Mouse (Mus musculus) intestine, embryonic 15.5 days (tissue): ENCODE data around the gene D330045A20Rik. TPM values are rescaled to one million over a fixed set of nuclear protein-coding genes. Genes with fewer than 3 reads are reported as not detected.
"Not testable (repeated sequence)": the region's sequence is repeated elsewhere in the genome, so short reads cannot be mapped to it uniquely, and the experiment has no call there.

Source experiments
- ATAC-seq: fragments of 200-750 bp; cut with Nextera tagmentation; 2 replicates; pipeline ENCODE4 v1.8.0; 2017; ENCODE audit warnings: moderate TSS enrichment, moderate library complexity
- H3K27ac ChIP-seq: fragments of 300-500 bp; sonication (generic); 2 replicates; pipeline ENCODE4 v1.5.1; 2015; ENCODE audit warnings: mild to moderate bottlenecking, inconsistent platforms
- H3K27me3 ChIP-seq: fragments of 300-500 bp; sonication (generic); replicated peaks from 2 replicates; pipeline ENCODE4 v1.6.1; 2015; ENCODE audit warnings: inconsistent platforms
- H3K36me3 ChIP-seq: fragments of 300-500 bp; sonication (generic); 2 replicates; pipeline ENCODE4 v1.6.1; 2015; ENCODE audit warnings: inconsistent platforms
- H3K4me1 ChIP-seq: fragments of 300-500 bp; sonication (generic); replicated peaks from 2 replicates; pipeline ENCODE4 v1.6.1; 2015; ENCODE audit warnings: inconsistent platforms
- H3K4me2 ChIP-seq: fragments of 300-500 bp; sonication (generic); replicated peaks from 2 replicates; pipeline ENCODE4 v1.6.1; 2015; ENCODE audit warnings: mild to moderate bottlenecking, inconsistent platforms
- H3K4me3 ChIP-seq: fragments of 300-500 bp; sonication (generic); replicated peaks from 2 replicates; pipeline ENCODE4 v1.5.1; 2015; ENCODE audit warnings: inconsistent platforms
- H3K9ac ChIP-seq: fragments of 300-500 bp; sonication (generic); 2 replicates; pipeline ENCODE4 v1.6.1; 2015; ENCODE audit warnings: inconsistent platforms
- H3K9me3 ChIP-seq: fragments of 300-500 bp; sonication (generic); 2 replicates; pipeline ENCODE4 v1.6.1; 2016; ENCODE audit warnings: inconsistent platforms
- WGBS: fragments of 180-500 bp; shearing (Covaris S2); methylation state at CpG from one replicate; pipeline ENCODE4 v1.1.7; 2015; 5-methylcytosine and 5-hydroxymethylcytosine counted together
- polyA plus RNA-seq: library from polyadenylated mRNA; unstranded; fragments of >200 nt; fragmentation: Nextera tagmentation; extraction: Ambion mirVana; gene quantifications from 2 replicates; pipeline ENCODE4 v1.2.1, GENCODE M21; 2015

The D330045A20Rik gene
- polyA plus RNA-seq, 1 experiment from 2014 or later: 4.0 TPM

- Histone ChIP-seq H3K4me2 (no peak overlapping the region), H3K4me3 (no peak overlapping the region), H3K36me3 (no peaks in the 10 kb centered on the region), H3K27me3 (no peaks in the 10 kb centered on the region), H3K27ac (no peak overlapping the region), H3K4me1 (no peaks in the 10 kb centered on the region), H3K9me3 (no peaks in the 10 kb centered on the region), H3K9ac (no peak overlapping the region)
- no peak for ATAC-seq
Observed at GRCm38 (mm10) chrX:139529678-139530077, 49.5 kb downstream of the D330045A20Rik start.

- no peak for ATAC-seq
- H3K4me1 ChIP-seq: no peaks in the 10 kb centered on the region
- no peaks in the 10 kb centered on the region for H3K27me3 ChIP-seq
- no peak overlapping the region for H3K9ac ChIP-seq
- no peaks in the 10 kb centered on the region for H3K36me3 ChIP-seq
- 73% methylated on average over 4 of the region's 4 CpGs for WGBS
- no peak overlapping the region for H3K27ac ChIP-seq
- H3K9me3 ChIP-seq: no peaks in the 10 kb centered on the region
- no peak overlapping the region for H3K4me2 ChIP-seq
- H3K4me3 ChIP-seq: no peak overlapping the region
Observed at GRCm38 (mm10) chrX:139532293-139532692, 52.1 kb downstream of the D330045A20Rik start.

DNA sequence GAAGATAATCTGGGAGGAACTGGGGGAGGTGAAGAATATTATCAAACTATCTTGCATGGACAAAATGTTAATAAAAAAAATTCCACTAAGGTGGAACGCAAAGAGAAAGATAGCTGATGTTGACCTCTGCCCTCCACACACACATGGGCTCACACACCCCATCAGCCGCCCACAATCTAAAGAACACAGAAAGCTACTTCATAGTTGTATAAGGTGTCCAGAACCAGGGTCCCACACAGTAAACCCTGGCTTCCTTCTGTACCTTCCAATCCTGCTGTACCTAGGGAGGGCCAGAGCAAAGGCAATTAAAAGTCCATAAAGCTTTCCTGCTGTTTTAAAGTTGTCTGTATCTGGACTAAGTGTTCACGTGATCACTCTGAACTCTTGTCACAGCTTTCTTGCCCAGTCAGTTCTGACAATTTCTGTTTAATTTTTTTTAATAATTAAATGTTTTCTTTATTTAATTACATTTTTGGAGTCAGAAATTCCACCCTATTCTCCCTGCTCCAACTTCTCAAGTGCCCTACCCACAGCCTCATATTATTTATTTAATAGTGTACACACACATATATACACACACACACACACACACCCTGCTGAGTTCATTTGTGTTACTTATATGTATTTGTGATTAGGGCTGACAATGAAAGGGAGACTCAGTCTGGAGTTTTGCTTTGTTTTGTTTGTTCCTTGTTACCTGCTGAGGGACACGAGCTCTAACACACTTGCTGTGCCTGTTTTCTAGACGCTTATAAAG is 57.7 kb downstream of the D330045A20Rik start:
- Histone ChIP-seq H3K9me3 (no peaks in the 10 kb centered on the region), H3K9ac (no peak overlapping the region), H3K36me3 (no peaks in the 10 kb centered on the region), H3K4me2 (no peak overlapping the region), H3K27me3 (no peaks in the 10 kb centered on the region), H3K4me1 (no peaks in the 10 kb centered on the region), H3K27ac (no peak overlapping the region), H3K4me3 (no peak overlapping the region)
- peak; percentile 65 for ATAC-seq
- WGBS: 72% methylated on average over 5 of the region's 5 CpGs

GRCm38 (mm10) chrX:139543726-139544125 is 63.6 kb downstream of the D330045A20Rik start:
- H3K36me3 ChIP-seq: no peaks in the 10 kb centered on the region
- 81% methylated on average over 7 of the region's 7 CpGs for WGBS
- no peaks in the 10 kb centered on the region for H3K4me1 ChIP-seq
- H3K27me3 ChIP-seq: no peaks in the 10 kb centered on the region
- H3K4me2 ChIP-seq: no peak overlapping the region
- no peak overlapping the region for H3K27ac ChIP-seq
- no peaks in the 10 kb centered on the region for H3K9me3 ChIP-seq
- H3K9ac ChIP-seq: no peak overlapping the region
- no peak for ATAC-seq
- H3K4me3 ChIP-seq: no peak overlapping the region

GRCm38 (mm10) chrX:139550456-139550855 is 70.3 kb downstream of the D330045A20Rik start:
- no peak for ATAC-seq
- no peak overlapping the region for H3K9ac ChIP-seq
- no peaks in the 10 kb centered on the region for H3K27me3 ChIP-seq
- H3K27ac ChIP-seq: no peak overlapping the region
- no peak overlapping the region for H3K4me3 ChIP-seq
- H3K36me3 ChIP-seq: no peaks in the 10 kb centered on the region
- no peaks in the 10 kb centered on the region for H3K9me3 ChIP-seq
- no peaks in the 10 kb centered on the region for H3K4me1 ChIP-seq
- 74% methylated on average over 5 of the region's 5 CpGs for WGBS
- no peak overlapping the region for H3K4me2 ChIP-seq

- Histone ChIP-seq H3K4me2 (no peak overlapping the region), H3K4me3 (no peak overlapping the region), H3K4me1 (no peaks in the 10 kb centered on the region), H3K27ac (no peak overlapping the region), H3K9ac (no peak overlapping the region), H3K9me3 (no peaks in the 10 kb centered on the region), H3K27me3 (no peaks in the 10 kb centered on the region), H3K36me3 (no peaks in the 10 kb centered on the region)
- 83% methylated on average over 2 of the region's 2 CpGs for WGBS
- ATAC-seq: no peak
Observed at GRCm38 (mm10) chrX:139552090-139552489, 71.9 kb downstream of the D330045A20Rik start.

DNA sequence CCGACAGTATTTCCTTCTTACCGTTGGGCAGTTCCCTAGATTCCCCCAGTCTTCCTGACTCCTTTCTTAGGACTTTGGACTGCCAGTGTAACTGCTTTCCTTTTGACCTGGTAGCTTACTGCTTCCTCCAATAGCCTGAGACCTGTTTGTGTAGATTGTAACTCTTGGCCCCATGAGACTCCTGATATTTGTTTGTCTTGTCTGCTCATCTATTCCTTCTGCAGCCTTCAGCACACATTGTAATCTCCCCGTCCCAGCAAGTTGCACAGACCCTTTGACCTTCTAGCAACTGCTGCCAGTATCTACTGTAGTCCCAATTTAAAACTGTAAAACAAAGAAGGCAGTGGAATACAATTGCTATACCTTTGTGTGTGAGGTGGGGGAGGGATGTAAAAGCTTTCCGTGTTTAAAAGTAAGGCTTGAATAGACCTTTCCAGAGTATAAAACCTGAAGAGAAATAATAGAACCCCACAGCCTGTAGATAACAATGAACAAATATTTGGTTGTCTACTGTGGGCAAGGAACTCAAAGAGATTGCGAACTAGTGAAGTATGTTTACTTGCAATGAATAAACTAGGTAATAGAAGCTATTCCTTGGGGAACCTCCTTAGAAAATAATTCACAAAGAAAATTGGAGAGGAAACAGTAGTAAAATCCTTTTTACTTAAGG is 82.2 kb downstream of the D330045A20Rik start:
- H3K9me3 ChIP-seq: no peaks in the 10 kb centered on the region
- no peak overlapping the region for H3K4me3 ChIP-seq
- peak; percentile 92 for ATAC-seq
- no peaks in the 10 kb centered on the region for H3K4me1 ChIP-seq
- H3K4me2 ChIP-seq: no peak overlapping the region
- no peak overlapping the region for H3K9ac ChIP-seq
- 0 out of 2 replicates have a peak overlapping the region, but pooled peaks have one; percentile 13 for H3K27ac ChIP-seq
- H3K36me3 ChIP-seq: no peaks in the 10 kb centered on the region
- no peaks in the 10 kb centered on the region for H3K27me3 ChIP-seq
- 60% methylated on average over 5 of the region's 5 CpGs for WGBS

DNA sequence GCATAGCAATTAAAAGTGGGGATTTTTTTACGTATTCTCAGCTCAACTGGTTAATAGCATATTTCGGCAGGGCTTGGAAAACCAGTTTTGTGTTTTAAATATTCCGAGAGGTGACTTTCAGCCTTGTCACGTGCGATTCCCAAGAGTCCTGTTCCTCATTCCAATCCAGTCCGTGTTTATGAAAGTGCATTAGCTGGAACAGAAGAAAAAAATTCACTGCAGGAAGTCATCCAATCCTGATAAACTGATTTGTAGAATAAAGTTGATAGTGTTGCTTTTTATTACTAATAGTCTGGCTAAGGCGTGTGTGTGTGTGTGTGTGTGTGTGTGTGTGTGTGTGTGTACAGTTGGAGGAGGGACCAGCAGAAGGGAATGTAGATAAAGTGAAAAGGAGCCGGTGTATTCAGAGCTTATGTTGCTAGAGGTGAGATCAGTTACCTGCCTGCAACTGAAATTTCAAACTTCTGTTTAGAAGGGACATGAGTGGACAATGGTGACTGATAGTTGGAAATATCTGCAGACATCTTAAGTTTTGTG is 82.8 kb downstream of the D330045A20Rik start, which contains the start of gene Rnf128:
TSS of gene Rnf128 (plus strand) at position 392 of the 537 bp plus-strand sequence.
- Histone ChIP-seq H3K9ac (peak within 1 kb of the TSS; percentile 20; the same call in 1 of the 2 replicates), H3K9me3 (no peaks in the 10 kb centered on the region), H3K36me3 (no peaks in the 10 kb centered on the region), H3K27me3 (no peaks in the 10 kb centered on the region), H3K4me1 (no peaks in the 10 kb centered on the region), H3K27ac (peak within 1 kb of the TSS; percentile 48; the same call in 1 of the 2 replicates), H3K4me3 (peak within 1 kb of the TSS; percentile 19), H3K4me2 (no peak within 1 kb of the TSS)
- 60% methylated on average over 8 of the region's 8 CpGs for WGBS
- peak; percentile 85 for ATAC-seq

- Histone ChIP-seq H3K27me3 (no peaks in the 10 kb centered on the region), H3K27ac (no peak overlapping the region), H3K4me2 (no peak overlapping the region), H3K4me1 (no peaks in the 10 kb centered on the region), H3K4me3 (no peak overlapping the region), H3K36me3 (no peaks in the 10 kb centered on the region), H3K9ac (no peak overlapping the region), H3K9me3 (no peaks in the 10 kb centered on the region)
- no peak for ATAC-seq
- 83% methylated on average over 3 of the region's 3 CpGs for WGBS
Observed at GRCm38 (mm10) chrX:139570054-139570453, 89.9 kb downstream of the D330045A20Rik start.

- H3K9ac ChIP-seq: no peak overlapping the region
- no peaks in the 10 kb centered on the region for H3K4me1 ChIP-seq
- WGBS: 51% methylated on average over 6 of the region's 6 CpGs
- no peak overlapping the region for H3K4me2 ChIP-seq
- no peak overlapping the region for H3K27ac ChIP-seq
- H3K4me3 ChIP-seq: no peak overlapping the region
- no peaks in the 10 kb centered on the region for H3K27me3 ChIP-seq
- no peaks in the 10 kb centered on the region for H3K9me3 ChIP-seq
- no peaks in the 10 kb centered on the region for H3K36me3 ChIP-seq
- ATAC-seq: no peak
Observed at GRCm38 (mm10) chrX:139578649-139579278, 98.6 kb downstream of the D330045A20Rik start.

DNA sequence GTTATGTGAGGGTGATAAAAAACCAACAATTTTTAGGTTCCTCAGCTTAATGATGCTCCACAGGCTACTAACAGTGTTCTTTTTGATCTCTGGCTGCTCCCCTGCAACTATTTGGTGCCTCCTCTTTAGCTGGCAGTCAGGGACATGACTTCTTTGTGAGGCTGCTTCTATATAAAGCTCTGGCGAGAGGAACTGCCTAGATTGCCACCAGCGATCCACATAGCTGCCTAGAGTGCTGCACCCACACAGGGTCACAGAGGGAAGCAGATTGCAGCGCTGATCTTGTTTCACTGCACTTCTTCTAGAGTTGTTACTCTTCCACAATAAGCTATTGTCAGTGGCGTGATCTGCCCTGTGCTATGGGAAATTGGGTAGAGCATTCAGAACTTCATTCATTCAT is 103.4 kb downstream of the D330045A20Rik start:
- no peaks in the 10 kb centered on the region for H3K4me1 ChIP-seq
- H3K27me3 ChIP-seq: no peaks in the 10 kb centered on the region
- no peaks in the 10 kb centered on the region for H3K36me3 ChIP-seq
- no peaks in the 10 kb centered on the region for H3K9me3 ChIP-seq
- no peak for ATAC-seq
- no peak overlapping the region for H3K9ac ChIP-seq
- WGBS: 53% methylated on average over 4 of the region's 4 CpGs
- no peak overlapping the region for H3K4me2 ChIP-seq
- no peak overlapping the region for H3K27ac ChIP-seq
- no peak overlapping the region for H3K4me3 ChIP-seq

DNA sequence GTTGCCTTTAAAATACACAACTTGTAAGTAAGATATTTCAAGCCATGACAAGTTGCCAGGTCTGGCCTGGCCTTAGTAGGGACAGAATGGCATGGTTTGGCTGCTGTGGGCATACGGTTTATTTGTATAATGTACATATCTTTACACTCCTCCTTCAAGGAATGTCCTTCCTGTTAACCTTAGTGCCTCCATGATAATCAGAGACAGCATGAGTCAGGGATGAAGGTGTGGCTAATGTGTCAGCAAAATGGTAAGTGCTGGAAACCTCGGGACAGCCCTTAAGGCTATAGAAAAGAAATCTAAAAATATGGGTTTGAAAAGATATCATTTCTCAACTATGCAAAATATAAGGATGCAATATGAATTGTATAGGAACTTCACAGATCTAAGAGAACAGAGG is 106.5 kb downstream of the D330045A20Rik start:
- not testable (repeated sequence) for H3K9ac ChIP-seq, H3K9me3 ChIP-seq, H3K27ac ChIP-seq, H3K4me1 ChIP-seq, H3K4me2 ChIP-seq, H3K36me3 ChIP-seq, ATAC-seq, H3K27me3 ChIP-seq, H3K4me3 ChIP-seq
- WGBS: 54% methylated on average over 2 of the region's 2 CpGs
